In the genomic region with DNA sequence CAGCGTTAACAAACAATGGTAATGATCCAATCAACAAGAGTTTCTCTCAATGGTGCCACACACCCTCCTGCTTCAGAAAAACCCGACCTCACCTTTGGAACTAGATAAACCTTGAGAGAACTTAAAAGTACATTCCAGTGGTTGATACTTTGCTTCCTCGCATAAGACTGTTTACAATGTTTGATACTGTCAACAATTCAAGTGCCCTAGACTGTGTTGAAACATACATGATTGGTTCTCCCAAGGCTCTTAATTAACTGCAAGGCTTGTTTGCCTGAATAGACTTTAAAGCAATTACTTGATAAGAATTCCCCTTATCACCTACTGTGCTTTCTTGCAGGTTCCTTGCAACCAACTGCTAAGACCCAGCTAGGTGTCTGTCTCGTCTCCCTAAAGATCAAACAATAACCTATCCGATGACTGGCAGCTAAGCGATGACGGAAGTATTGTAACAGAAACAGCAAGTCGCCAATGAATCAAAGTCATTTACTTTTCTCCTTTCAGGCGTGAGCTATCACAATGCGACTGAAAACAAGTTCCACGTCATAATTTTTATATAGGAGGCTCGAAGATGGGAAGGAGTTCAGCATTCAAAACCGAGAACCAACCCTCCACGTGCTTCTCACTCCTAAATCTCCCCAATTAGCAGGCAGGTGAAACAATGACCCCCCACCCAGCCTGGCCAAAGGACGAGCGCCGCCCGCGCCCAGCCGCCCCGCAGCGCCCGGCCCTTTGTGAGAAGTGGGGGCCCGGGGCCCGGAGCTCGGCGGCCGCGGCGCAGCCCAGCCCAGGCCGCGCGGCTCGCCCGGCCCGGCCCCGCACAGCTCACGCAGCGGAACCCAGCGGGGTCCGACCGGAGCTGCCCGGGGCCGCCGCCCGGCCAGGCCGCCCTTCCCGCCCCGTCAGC, we compare ENCODE assay signal across 8 mouse cellular contexts. TPM values are rescaled to one million over a fixed set of nuclear protein-coding genes. Genes with fewer than 3 reads are reported as not detected.
DNase-seq lines count a peak whose midpoint lies in the region; ATAC-seq lines count a peak whose summit lies in the region.

No protein-coding gene starts in this region.

- H3K9me3 ChIP-seq in hindbrain, embryonic 10.5 days: no peaks in the 10 kb centered on the region
- H3K9me3 ChIP-seq in liver, embryonic 15.5 days (replicated peaks): no peaks in the 10 kb centered on the region
- no peaks in the 10 kb centered on the region for H3K9me3 ChIP-seq in neural tube, embryonic 13.5 days

- ATAC-seq in liver, embryonic 15.5 days (ENCODE audit: insufficient read depth): peak; percentile 78
- peak; percentile 76 for ATAC-seq in neural tube, embryonic 13.5 days (ENCODE audit: low read depth)
- no peak for ATAC-seq in monocyte, adult 5-6 weeks (replicated peaks; ENCODE audit: insufficient number of reproducible peaks, low FRiP score, low TSS enrichment, poor library complexity, severe bottlenecking)

- peaks cover 32% of the 10 kb centered on the region for H3K4me1 ChIP-seq in hindbrain, embryonic 10.5 days (replicated peaks)
- peaks cover 38% of the 10 kb centered on the region for H3K4me1 ChIP-seq in liver, embryonic 15.5 days (replicated peaks)
- peaks cover 39% of the 10 kb centered on the region for H3K4me1 ChIP-seq in neural tube, embryonic 13.5 days (replicated peaks)

- H3K27ac ChIP-seq in hindbrain, embryonic 10.5 days: peak overlapping the region; percentile 97
- H3K27ac ChIP-seq in liver, embryonic 15.5 days (replicated peaks): peak overlapping the region; percentile 83
- peak overlapping the region; percentile 92 for H3K27ac ChIP-seq in neural tube, embryonic 13.5 days (replicated peaks)

- H3K4me2 ChIP-seq in liver, embryonic 15.5 days: peak overlapping the region; percentile 91
- H3K4me2 ChIP-seq in neural tube, embryonic 13.5 days: peak overlapping the region; percentile 86

- H3K9ac ChIP-seq in liver, embryonic 15.5 days: peak overlapping the region; percentile 92
- peak overlapping the region; percentile 97 for H3K9ac ChIP-seq in neural tube, embryonic 13.5 days

- H3K4me3 ChIP-seq in hindbrain, embryonic 10.5 days: peak overlapping the region; percentile 98
- peak overlapping the region; percentile 82 for H3K4me3 ChIP-seq in liver, embryonic 15.5 days (replicated peaks)
- H3K4me3 ChIP-seq in neural tube, embryonic 13.5 days: peak overlapping the region; percentile 95

- peak; percentile 22 for DNase-seq in gastrocnemius, postnatal 10 days
- DNase-seq in gastrocnemius, adult 18-20 months (ENCODE audit: low spot score): no peak
- DNase-seq in ES-CJ7 (ENCODE audit: low read depth, low spot score): peak; percentile 25
- peak; percentile 25 for DNase-seq in embryo, embryonic 9.5 days (ENCODE audit: extremely low spot score)
- DNase-seq in hindbrain, embryonic 10.5 days (ENCODE audit: low spot score): no peak

- H3K27me3 ChIP-seq in hindbrain, embryonic 10.5 days (ENCODE audit: insufficient read depth, poor library complexity, severe bottlenecking): peaks cover 6% of the 10 kb centered on the region; the same call in 1 of the 2 replicates
- no peaks in the 10 kb centered on the region for H3K27me3 ChIP-seq in liver, embryonic 15.5 days
- H3K27me3 ChIP-seq in neural tube, embryonic 13.5 days: no peaks in the 10 kb centered on the region

- WGBS in hindbrain, embryonic 10.5 days: 3% methylated on average over 49 of the region's 49 CpGs
- WGBS in liver, embryonic 15.5 days (ENCODE audit: insufficient replicate concordance): 2% methylated on average over 49 of the region's 49 CpGs
- 3% methylated on average over 31 of the region's 49 CpGs for WGBS in neural tube, embryonic 13.5 days

- no peaks in the 10 kb centered on the region for H3K36me3 ChIP-seq in hindbrain, embryonic 10.5 days
- no peaks in the 10 kb centered on the region for H3K36me3 ChIP-seq in liver, embryonic 15.5 days (replicated peaks)
- no peaks in the 10 kb centered on the region for H3K36me3 ChIP-seq in neural tube, embryonic 13.5 days

RNA-seq across cellular contexts. Expression of gene Ubqln1, which starts 0.9 kb away (rescaled TPM):
- total RNA-seq in gastrocnemius, postnatal 10 days (2021): 10 to 100 TPM; 48.8 to 53.6 TPM
- 10 to 100 TPM; 47.6 to 52.7 TPM for total RNA-seq in gastrocnemius, adult 18-20 months (2021)
- polyA plus RNA-seq in hindbrain, embryonic 10.5 days (2016; fragmentation: Nextera tagmentation; extraction: Ambion mirVana): 134 and 142 TPM in 2 replicates
- polyA plus RNA-seq in liver, embryonic 15.5 days (2015; fragmentation: Nextera tagmentation; extraction: Ambion mirVana): 42.4 and 45.2 TPM in 2 replicates
- 142 and 154 TPM in 2 replicates for polyA plus RNA-seq in neural tube, embryonic 13.5 days (2015; fragmentation: Nextera tagmentation; extraction: Ambion mirVana)
- 45.1 to 61.2 TPM (median 45.8 TPM) in 3 replicates for total RNA-seq in monocyte, adult 5-6 weeks (2017)

RNA-seq across cellular contexts. Expression of gene Idnk, which starts 57.1 kb away (rescaled TPM):
- total RNA-seq in gastrocnemius, postnatal 10 days (2021): 1 to 10 TPM; 9.6 to 9.7 TPM
- total RNA-seq in gastrocnemius, adult 18-20 months (2021): 1 to 10 TPM; 5.9 to 7.9 TPM
- polyA plus RNA-seq in hindbrain, embryonic 10.5 days (2016; fragmentation: Nextera tagmentation; extraction: Ambion mirVana): 57.1 and 66.7 TPM in 2 replicates
- 17.2 and 18.8 TPM in 2 replicates for polyA plus RNA-seq in liver, embryonic 15.5 days (2015; fragmentation: Nextera tagmentation; extraction: Ambion mirVana)
- 76.8 and 80.8 TPM in 2 replicates for polyA plus RNA-seq in neural tube, embryonic 13.5 days (2015; fragmentation: Nextera tagmentation; extraction: Ambion mirVana)
- 42.7 to 88.2 TPM (median 44.6 TPM) in 3 replicates for total RNA-seq in monocyte, adult 5-6 weeks (2017)

Comparison
In these comparisons a context has a peak if more than half of its experiments do, and no peak if none do; other contexts are left out.
1. DNase-seq: peak in gastrocnemius, postnatal 10 days (single experiment), ES-CJ7 (single experiment) and embryo, embryonic 9.5 days (single experiment); none in gastrocnemius, adult 18-20 months (single experiment) and hindbrain, embryonic 10.5 days (single experiment).
2. Peak in every context shown above with its lines, with median percentiles within 50 percentile points of each other: H3K27ac ChIP-seq and H3K4me3 ChIP-seq.